Mouse (Mus musculus): ENCODE results near the gene Glt1d1. TPM values are rescaled to one million over a fixed set of nuclear protein-coding genes. Genes with fewer than 3 reads are reported as not detected.

Gene Glt1d1
- polyA plus RNA-seq, 1 experiment from 2014 or later, result 0.94 TPM

Other genes with a start within 250 kb of the Glt1d1 start
- 25.1 and 25.6 TPM in 2 replicates for gene Slc15a4, start 635 bp downstream of the Glt1d1 start, polyA plus RNA-seq (2016; fragmentation: Nextera tagmentation; extraction: Ambion mirVana)